21 mouse cellular contexts compared by ENCODE assay signal in genomic region chr1:155853009-155853408, GRCm38 (mm10). TPM values are rescaled to one million over a fixed set of nuclear protein-coding genes. Genes with fewer than 3 reads are reported as not detected.
DNase-seq lines count a peak whose midpoint lies in the region; ATAC-seq and TF ChIP-seq lines count a peak whose summit lies in the region.
"Had no signal": no experiment of that assay in that cellular context is flagged by ENCODE, and none has a peak within 500 bp of the region (broad histone marks: within the 10 kb centered on the region; RNA-seq: fewer than 3 reads in every experiment).

No protein-coding gene starts in this region.

- peaks cover 3 to 6% of the 10 kb centered on the region in 2 experiments; a peak in 2 of 4 replicates for H3K4me1 ChIP-seq in MEL (ENCODE audit: control insufficient read depth in 1 of 2, insufficient read depth in 2 of 2, low read length in 2 of 2)
- H3K4me1 ChIP-seq in liver, embryonic 13.5 days (replicated peaks) = peaks cover 33% of the 10 kb centered on the region
- H3K4me1 ChIP-seq in midbrain, embryonic 15.5 days = no peaks in the 10 kb centered on the region
- H3K4me1 ChIP-seq: embryonic facial prominence, embryonic 10.5 days; forebrain, embryonic 15.5 days; heart, embryonic 10.5 days; heart, embryonic 15.5 days; hindbrain, embryonic 10.5 days; hindbrain, embryonic 15.5 days had no signal

- no peaks in the 10 kb centered on the region for H3K27me3 ChIP-seq in MEL (ENCODE audit: control insufficient read depth in 1 of 2, insufficient read depth in 2 of 2, low read length in 2 of 2)
- H3K27me3 ChIP-seq in liver, embryonic 13.5 days = no peaks in the 10 kb centered on the region
- H3K27me3 ChIP-seq in midbrain, embryonic 15.5 days (replicated peaks) = no peaks in the 10 kb centered on the region
- H3K27me3 ChIP-seq: forebrain, embryonic 15.5 days; heart, embryonic 15.5 days; hindbrain, embryonic 15.5 days had no signal

- no peaks in the 10 kb centered on the region for H3K9me3 ChIP-seq in MEL (replicated peaks; ENCODE audit: insufficient read depth, low read length)
- no peaks in the 10 kb centered on the region for H3K9me3 ChIP-seq in liver, embryonic 13.5 days (replicated peaks)
- H3K9me3 ChIP-seq in midbrain, embryonic 15.5 days = no peaks in the 10 kb centered on the region
- H3K9me3 ChIP-seq: embryonic facial prominence, embryonic 10.5 days; forebrain, embryonic 15.5 days; heart, embryonic 10.5 days; heart, embryonic 15.5 days; hindbrain, embryonic 10.5 days; hindbrain, embryonic 15.5 days had no signal

- H3K4me2 ChIP-seq in liver, embryonic 13.5 days = no peak overlapping the region; the same call in 1 of the 2 replicates
- no peak overlapping the region for H3K4me2 ChIP-seq in midbrain, embryonic 15.5 days
- H3K4me2 ChIP-seq: forebrain, embryonic 15.5 days; heart, embryonic 15.5 days; hindbrain, embryonic 15.5 days had no signal

- H3K4me3 ChIP-seq in MEL (ENCODE audit: control insufficient read depth in 1 of 2, insufficient read depth in 1 of 2, low read depth in 2 of 2, low read length in 2 of 2) = no peak overlapping the region
- no peak overlapping the region for H3K4me3 ChIP-seq in liver, embryonic 13.5 days (replicated peaks)
- H3K4me3 ChIP-seq in midbrain, embryonic 15.5 days = no peak overlapping the region
- H3K4me3 ChIP-seq: embryonic facial prominence, embryonic 10.5 days; erythroblast, embryonic 14.5 days; forebrain, embryonic 15.5 days; heart, embryonic 10.5 days; heart, embryonic 15.5 days; hindbrain, embryonic 10.5 days; hindbrain, embryonic 15.5 days had no signal

- H3K27ac ChIP-seq in MEL (ENCODE audit: control insufficient read depth, low read depth, low read length) = no peak overlapping the region
- H3K27ac ChIP-seq in liver, embryonic 13.5 days = peak overlapping the region; percentile 51; the same call in 1 of the 2 replicates
- H3K27ac ChIP-seq in midbrain, embryonic 15.5 days = no peak overlapping the region
- H3K27ac ChIP-seq: embryonic facial prominence, embryonic 10.5 days; forebrain, embryonic 15.5 days; heart, embryonic 10.5 days; heart, embryonic 15.5 days; hindbrain, embryonic 10.5 days; hindbrain, embryonic 15.5 days had no signal

- no peak for TF ChIP-seq RAD21 in MEL (IDR thresholded peaks at IDR 0.05; ENCODE audit: low read depth, low read length)

- no peak for TF ChIP-seq CTCF in MEL (IDR thresholded peaks at IDR 0.05 in 2 of 3, conservative IDR thresholded peaks at IDR 0.05 in 1 of 3; ENCODE audit: control insufficient read depth in 1 of 3, insufficient read depth in 1 of 3, low read depth in 2 of 3, low read length in 3 of 3, poor library complexity in 1 of 3, severe bottlenecking in 1 of 3)

- H3K9ac ChIP-seq in MEL (ENCODE audit: control insufficient read depth, low read depth, low read length, poor library complexity, severe bottlenecking) = no peak overlapping the region
- peak overlapping the region; percentile 2; the same call in 1 of the 2 replicates for H3K9ac ChIP-seq in liver, embryonic 13.5 days
- H3K9ac ChIP-seq in midbrain, embryonic 15.5 days = no peak overlapping the region
- H3K9ac ChIP-seq: forebrain, embryonic 15.5 days; heart, embryonic 15.5 days; hindbrain, embryonic 15.5 days had no signal

- WGBS in liver, embryonic 13.5 days (ENCODE audit: insufficient replicate concordance) = 43% methylated on average over 5 of the region's 5 CpGs
- 95% methylated on average over 5 of the region's 5 CpGs for WGBS in midbrain, embryonic 15.5 days

- TF ChIP-seq POLR2A in MEL (IDR thresholded peaks at IDR 0.05; ENCODE audit: control insufficient read depth in 1 of 2, insufficient read depth in 1 of 2, low read depth in 1 of 2, low read length in 2 of 2, poor library complexity in 1 of 2) = no peak

- H3K36me3 ChIP-seq in MEL (ENCODE audit: control insufficient read depth in 1 of 2, insufficient read depth in 2 of 2, low read length in 2 of 2) = peaks cover 2 to 4% of the 10 kb centered on the region in 2 experiments; a peak in 1 of 4 replicates
- H3K36me3 ChIP-seq in liver, embryonic 13.5 days = peaks cover 64% of the 10 kb centered on the region
- peaks cover 23% of the 10 kb centered on the region for H3K36me3 ChIP-seq in midbrain, embryonic 15.5 days (replicated peaks)

- ATAC-seq in erythroblast, adult 5-6 weeks (replicated peaks; ENCODE audit: low FRiP score, poor library complexity, severe bottlenecking) = 0 out of 2 replicates have a peak, but pooled peaks have one; percentile 57
- ATAC-seq in liver, embryonic 13.5 days (ENCODE audit: low read depth) = peak; percentile 89
- ATAC-seq in megakaryocyte progenitor cell, adult 5-6 weeks (replicated peaks; ENCODE audit: poor library complexity) = peak; percentile 93
- no peak for ATAC-seq in midbrain, embryonic 15.5 days (replicated peaks)
- no peak for ATAC-seq in granulocyte monocyte progenitor cell, adult 5-6 weeks (replicated peaks; ENCODE audit: poor library complexity, severe bottlenecking)
- ATAC-seq: forebrain, embryonic 15.5 days; intestine, embryonic 16.5 days had no signal

- no peaks in the 10 kb centered on the region for H3K79me2 ChIP-seq in MEL (ENCODE audit: control insufficient read depth, insufficient read depth, low read length, poor library complexity)

- DNase-seq in MEL (ENCODE audit: low read depth, low spot score) = peak; percentile 18
- peak; percentile 32 for DNase-seq in liver, embryonic 13.5 days
- no peak for DNase-seq in embryo, embryonic 10.5 days (ENCODE audit: low spot score)
- DNase-seq: adrenal gland, postnatal 10 days; cerebellum, adult 11 months; cerebellum, adult 9-11 months; cerebellum, postnatal 36 days; gastrocnemius, postnatal 14 days; heart, postnatal 14 days had no signal

- TF ChIP-seq EP300 in MEL (IDR thresholded peaks at IDR 0.05; ENCODE audit: low read depth in 1 of 2, low read length in 2 of 2) = no peak

TF ChIP-seq in MEL, 35 proteins besides CTCF, POLR2A, EP300 and RAD21:
- no peak for TF ChIP-seq RCOR1 (IDR thresholded peaks at IDR 0.05; ENCODE audit: low read depth, low read length)
- TF ChIP-seq ZMIZ1 (IDR thresholded peaks at IDR 0.05; ENCODE audit: low read depth, low read length) = no peak
- no peak for TF ChIP-seq NRF1 (IDR thresholded peaks at IDR 0.05; ENCODE audit: insufficient read depth, low read depth, low read length, poor library complexity, severe bottlenecking)
TF ChIP-seq in MEL: peak in this region for 0.

RNA-seq across cellular contexts. Expression of gene Qsox1, which starts 40.3 kb away (rescaled TPM):
- total RNA-seq in MEL (2012; rRNA removed) = 8.4 TPM in 2 replicates
- 10 to 100 TPM in 1 of 2 experiments, not detected in 1; 17.1 TPM for polyA plus RNA-seq in MEL (2012; ENCODE audit: insufficient read depth in 1 of 2, insufficient read length in 2 of 2, low read depth in 1 of 2, low replicate concordance in 2 of 2, missing spikeins in 1 of 2)
- total RNA-seq in erythroblast, adult 5-6 weeks (2015; ENCODE audit: low replicate concordance) = 1.5 and 4.2 TPM in 2 replicates
- 4.6 and 8.2 TPM in 2 replicates for total RNA-seq in erythroblast, adult 5-6 weeks (2017; ENCODE audit: low replicate concordance)
- polyA plus RNA-seq in liver, embryonic 13.5 days (2015; fragmentation: Nextera tagmentation; extraction: Ambion mirVana) = 20.5 and 21.4 TPM in 2 replicates
- total RNA-seq in megakaryocyte progenitor cell, adult 5-6 weeks (2015) = 13.5 and 14.7 TPM in 2 replicates
- total RNA-seq in megakaryocyte progenitor cell, adult 5-6 weeks (2017) = 15.0 and 24.2 TPM in 2 replicates
- polyA plus RNA-seq in midbrain, embryonic 15.5 days (2015; fragmentation: Nextera tagmentation; extraction: Ambion mirVana) = 21.7 and 22.6 TPM in 2 replicates
- total RNA-seq in granulocyte monocyte progenitor cell, adult 5-6 weeks (2014; fragmentation: Nextera tagmentation) = 15.0 and 20.9 TPM in 2 replicates
- 22.4 and 23.3 TPM in 2 replicates for total RNA-seq in granulocyte monocyte progenitor cell, adult 5-6 weeks (2017)

Comparison
In these comparisons a context has a peak if more than half of its experiments do, and no peak if none do; other contexts are left out.
1. ATAC-seq: peak in erythroblast, adult 5-6 weeks (single experiment), liver, embryonic 13.5 days (single experiment) and megakaryocyte progenitor cell, adult 5-6 weeks (single experiment); none in midbrain, embryonic 15.5 days (single experiment) and granulocyte monocyte progenitor cell, adult 5-6 weeks (single experiment).